Mouse (Mus musculus) thymus, adult 18-20 months (tissue): ENCODE measurements at regions not wholly inside any gene's neighbourhood (a gene's known extent, or its start where the extent isn't known, plus 50 kb on each side); places are given as distances from the start of the nearest gene placed in this dataset.

Experiments used
- DNase-seq, 2 experiments: peaks; one replicate each; pipeline ENCODE4 v3.0.0; 2022; ENCODE audit warnings: mixed read lengths in 2 of 2

GRCm38 (mm10) chr11:114425447-114425846 lies 242.9 kb upstream of the Rpl38 start:
- DNase-seq, result no peak

- DNase-seq, result no peak
Observed at GRCm38 (mm10) chr11:114423322-114423721, 245.0 kb upstream of the Rpl38 start.

GRCm38 (mm10) chr11:114419002-114419401 lies 249.3 kb upstream of the Rpl38 start:
- DNase-seq, result no peak

GRCm38 (mm10) chr11:114416168-114416567 lies 252.2 kb upstream of the Rpl38 start:
- DNase-seq, result no peak

- no peak for DNase-seq
Observed at GRCm38 (mm10) chr11:114404401-114404800, 263.9 kb upstream of the Rpl38 start.

GRCm38 (mm10) chr11:114402556-114403320 lies 265.6 kb upstream of the Rpl38 start:
- DNase-seq, result no peak

- no peak for DNase-seq
Observed at GRCm38 (mm10) chr11:114400701-114401100, 267.6 kb upstream of the Rpl38 start.

GRCm38 (mm10) chr11:114392161-114392560 lies 276.2 kb upstream of the Rpl38 start:
- no peak for DNase-seq

- no peak for DNase-seq
Observed at GRCm38 (mm10) chr11:114391553-114391952, 276.8 kb upstream of the Rpl38 start.

- no peak for DNase-seq
Observed at GRCm38 (mm10) chr11:114387091-114387490, 281.2 kb upstream of the Rpl38 start.

GRCm38 (mm10) chr11:114379411-114379824 lies 288.9 kb upstream of the Rpl38 start:
- DNase-seq, result no peak

GRCm38 (mm10) chr11:114375921-114376320 lies 292.4 kb upstream of the Rpl38 start:
- DNase-seq, result no peak

GRCm38 (mm10) chr11:114370708-114371107 lies 297.6 kb upstream of the Rpl38 start:
- DNase-seq, result no peak

GRCm38 (mm10) chr11:114367779-114368178 lies 300.5 kb upstream of the Rpl38 start:
- DNase-seq, result no peak

GRCm38 (mm10) chr11:114360946-114361345 lies 294.1 kb upstream of the Sdk2 start:
- DNase-seq, result no peak

GRCm38 (mm10) chr11:114360321-114360720 lies 293.5 kb upstream of the Sdk2 start:
- no peak for DNase-seq

GRCm38 (mm10) chr11:114352146-114352795 lies 285.4 kb upstream of the Sdk2 start:
- no peak for DNase-seq

GRCm38 (mm10) chr11:114336839-114337484 lies 270.1 kb upstream of the Sdk2 start:
- DNase-seq, result no peak

- no peak for DNase-seq
Observed at GRCm38 (mm10) chr11:114335950-114336838, 269.3 kb upstream of the Sdk2 start.

GRCm38 (mm10) chr11:114331579-114332150 lies 264.8 kb upstream of the Sdk2 start:
- no peak for DNase-seq

GRCm38 (mm10) chr11:114330316-114330715 lies 263.5 kb upstream of the Sdk2 start:
- no peak for DNase-seq

- DNase-seq, result no peak
Observed at GRCm38 (mm10) chr11:114322627-114323026, 255.8 kb upstream of the Sdk2 start.
